Mouse (Mus musculus): Measurements from ENCODE around the gene Rps7.

DNA sequence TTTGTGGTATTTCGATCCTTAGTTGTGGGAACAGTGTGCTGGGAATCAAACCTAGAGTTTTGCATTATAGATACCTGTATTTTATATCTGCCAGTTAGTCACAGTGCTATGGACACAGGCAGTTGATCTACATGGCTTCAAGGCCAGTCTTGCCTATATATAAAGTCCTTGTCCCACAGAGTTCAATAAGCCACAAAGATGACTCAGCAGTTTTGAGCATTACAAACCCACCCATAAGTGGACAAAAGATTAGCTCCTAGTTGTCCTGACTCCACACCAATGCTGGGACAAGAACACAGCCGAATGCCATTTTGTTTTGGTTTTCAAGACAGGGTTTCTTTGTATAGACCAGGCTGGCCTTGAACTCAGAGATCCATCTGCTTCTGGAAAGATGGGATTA lies 7.3 kb downstream of the Rps7 start:
- TF ChIP-seq GATA1 (IDR thresholded peaks at IDR 0.05; ENCODE audit: low read length) (no peak), TAL1 (IDR thresholded peaks at IDR 0.05; ENCODE audit: low read length) (no peak)
